Mouse (Mus musculus) ES-Bruce4 (cell line): Measurements from ENCODE around the gene A730015C16Rik.

Experiments used
- CTCF ChIP-seq: IDR thresholded peaks from one replicate; pipeline ENCODE4 v1.8.1; 2011; ENCODE audit warnings: low read depth, low read length
- EP300 ChIP-seq: IDR thresholded peaks from 2 replicates; pipeline ENCODE4 v1.6.1; 2011; ENCODE audit warnings: low read depth, low read length; ENCODE audit not compliant: insufficient read depth

GRCm38 (mm10) chr4:108838031-108838430, 10.4 kb downstream of the A730015C16Rik start:
- no peak for TF ChIP-seq EP300
- no peak for TF ChIP-seq CTCF
